Mouse (Mus musculus) midbrain, embryonic 11.5 days (tissue): Measurements from ENCODE around the gene Zcchc14. TPM values are rescaled to one million over a fixed set of nuclear protein-coding genes. Genes with fewer than 3 reads are reported as not detected.

ENCODE experiments used
- ATAC-seq: fragments of 200-750 bp; cut with Nextera tagmentation; 2 replicates; pipeline ENCODE4 v1.8.0; 2017; ENCODE audit warnings: moderate TSS enrichment, moderate library complexity; ENCODE audit not compliant: low FRiP score
- DNase-seq: peaks from one replicate; pipeline ENCODE4 v3.0.0; 2015; ENCODE audit warnings: low spot score; ENCODE audit errors: missing footprints
- H3K27ac ChIP-seq: fragments of 300-500 bp; sonication (generic); 2 replicates; pipeline ENCODE4 v1.5.1; 2014; ENCODE audit warnings: low read depth, low read length
- H3K27me3 ChIP-seq: fragments of 300-500 bp; sonication (generic); 2 replicates; pipeline ENCODE4 v1.6.1; 2014; ENCODE audit warnings: mild to moderate bottlenecking, low read length, moderate library complexity, mixed read lengths; ENCODE audit not compliant: control insufficient read depth, insufficient read depth
- H3K36me3 ChIP-seq: fragments of 300-500 bp; sonication (generic); 2 replicates; pipeline ENCODE4 v1.6.1; 2014; ENCODE audit warnings: mild to moderate bottlenecking, low read length, moderate library complexity, mixed read lengths; ENCODE audit not compliant: control insufficient read depth, insufficient read depth
- H3K4me1 ChIP-seq: fragments of 300-500 bp; sonication (generic); 2 replicates; pipeline ENCODE4 v1.6.1; 2014; ENCODE audit warnings: low read length; ENCODE audit not compliant: control insufficient read depth, insufficient read depth
- H3K4me2 ChIP-seq: fragments of 300-500 bp; sonication (generic); 2 replicates; pipeline ENCODE4 v1.6.1; 2014; ENCODE audit warnings: mild to moderate bottlenecking, moderate library complexity
- H3K4me3 ChIP-seq: fragments of 300-500 bp; sonication (generic); 2 replicates; pipeline ENCODE4 v1.5.1; 2014; ENCODE audit warnings: low read depth, low read length
- H3K9ac ChIP-seq: fragments of 300-500 bp; sonication (generic); 2 replicates; pipeline ENCODE4 v1.6.1; 2014; ENCODE audit warnings: low read length
- H3K9me3 ChIP-seq: fragments of 300-500 bp; sonication (generic); 2 replicates; pipeline ENCODE4 v1.6.1; 2016; ENCODE audit warnings: low read length; ENCODE audit not compliant: control insufficient read depth
- WGBS: fragments of 180-500 bp; shearing (Covaris S2); extraction: QIAGEN DNeasy Blood & Tissue Kit; methylation state at CpG from one replicate; pipeline ENCODE4 v1.1.7; 2014; 5-methylcytosine and 5-hydroxymethylcytosine counted together
- polyA plus RNA-seq: library from polyadenylated mRNA; unstranded; fragments of >200 nt; fragmentation: Nextera tagmentation; extraction: Ambion mirVana; gene quantifications from 2 replicates; pipeline ENCODE4 v1.2.1, GENCODE M21; 2014

Gene Zcchc14
- polyA plus RNA-seq, 1 experiment from 2014 or later: 22.7 TPM

DNA sequence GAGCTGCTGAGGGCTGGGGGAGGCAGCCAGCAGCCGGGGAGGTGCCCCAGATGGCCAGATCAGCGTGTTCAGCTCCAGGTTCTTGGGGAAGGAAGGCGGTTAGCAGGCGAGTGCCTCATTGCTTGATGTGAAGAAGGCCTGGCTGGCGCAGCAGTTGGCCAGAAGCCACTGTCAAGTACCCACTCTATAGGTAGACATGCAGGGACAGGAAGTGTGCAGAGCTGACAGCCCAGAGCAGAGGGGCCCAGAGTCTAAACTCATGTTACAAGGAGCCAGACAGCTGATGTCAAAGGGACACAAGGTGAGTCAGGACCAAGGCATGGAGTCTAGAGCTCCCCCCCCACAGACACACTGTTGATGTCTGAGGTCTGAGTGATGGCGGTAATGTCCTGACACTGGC, 102.6 kb downstream of the Zcchc14 start:
- Histone ChIP-seq H3K9me3 (no peaks in the 10 kb centered on the region), H3K4me1 (no peaks in the 10 kb centered on the region), H3K27ac (no peak overlapping the region), H3K27me3 (no peaks in the 10 kb centered on the region; the same call in 1 of the 2 replicates), H3K4me3 (no peak overlapping the region), H3K9ac (no peak overlapping the region), H3K4me2 (no peak overlapping the region), H3K36me3 (peaks cover 11% of the 10 kb centered on the region)
- 87% methylated on average over 6 of the region's 6 CpGs for WGBS
- ATAC-seq (no peak), DNase-seq (no peak)

Other genes with a start within 250 kb of the Zcchc14 start
- gene 1700018B08Rik, start 108.6 kb downstream of the Zcchc14 start, polyA plus RNA-seq: not detected in 2 replicates
- 11.0 and 16.3 TPM in 2 replicates for gene Fbxo31, start 74.1 kb downstream of the Zcchc14 start, polyA plus RNA-seq
- 282 and 283 TPM in 2 replicates for gene Map1lc3b, start 62.5 kb downstream of the Zcchc14 start, polyA plus RNA-seq
- 10.2 and 10.4 TPM in 2 replicates for gene Jph3, start 76.7 kb upstream of the Zcchc14 start, polyA plus RNA-seq
- gene Klhdc4, start 176.7 kb upstream of the Zcchc14 start, polyA plus RNA-seq: 49.4 and 52.9 TPM in 2 replicates